Mouse (Mus musculus): Measurements from ENCODE around the gene Zscan26.
A peak's percentile ranks its signal among the peaks of the same experiment; 100 is the strongest.
"Not testable (repeated sequence)": the region's sequence is repeated elsewhere in the genome, so short reads cannot be mapped to it uniquely, and the experiment has no call there.

Gene Zscan26

GRCm38 (mm10) chr13:21453449-21453848 lies at the start of gene Zscan26:
Gene Zscan26, minus strand, starts transcription at chr13:21453730.
- peak; percentile 73 for DNase-seq

GRCm38 (mm10) chr13:21502296-21502695 lies 48.8 kb upstream of the Zscan26 start:
- no peak for DNase-seq

- DNase-seq, result not testable (repeated sequence)
Observed at GRCm38 (mm10) chr13:21501182-21501581, 47.7 kb upstream of the Zscan26 start, which contains the start of gene Gm11273. Gene Gm11273, minus strand, starts transcription at chr13:21501418.

DNA sequence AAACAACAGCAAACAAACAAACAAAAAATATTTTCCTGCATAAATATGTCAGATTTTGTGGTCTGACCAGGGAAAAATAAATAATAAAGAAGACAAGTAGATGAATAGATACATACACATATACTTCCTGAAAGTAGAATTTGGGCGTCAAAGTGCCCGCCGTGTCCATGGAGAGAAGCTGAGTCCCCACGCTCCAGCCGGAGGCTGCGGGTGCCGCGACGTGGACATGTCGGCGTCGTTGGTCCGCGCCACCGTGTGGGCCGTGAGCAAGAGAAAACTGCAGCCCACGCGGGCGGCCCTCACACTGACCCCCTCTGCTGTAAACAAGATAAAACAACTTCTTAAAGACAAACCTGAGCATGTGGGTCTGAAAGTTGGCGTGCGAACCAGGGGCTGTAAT lies 41.5 kb upstream of the Zscan26 start, which contains the start of gene AK157302:
AK157302 (plus strand) TSS at position 144 of the 400 bp plus-strand sequence.
- DNase-seq, result no peak

GRCm38 (mm10) chr13:21492847-21493246 lies 39.3 kb upstream of the Zscan26 start:
- no peak for DNase-seq

DNA sequence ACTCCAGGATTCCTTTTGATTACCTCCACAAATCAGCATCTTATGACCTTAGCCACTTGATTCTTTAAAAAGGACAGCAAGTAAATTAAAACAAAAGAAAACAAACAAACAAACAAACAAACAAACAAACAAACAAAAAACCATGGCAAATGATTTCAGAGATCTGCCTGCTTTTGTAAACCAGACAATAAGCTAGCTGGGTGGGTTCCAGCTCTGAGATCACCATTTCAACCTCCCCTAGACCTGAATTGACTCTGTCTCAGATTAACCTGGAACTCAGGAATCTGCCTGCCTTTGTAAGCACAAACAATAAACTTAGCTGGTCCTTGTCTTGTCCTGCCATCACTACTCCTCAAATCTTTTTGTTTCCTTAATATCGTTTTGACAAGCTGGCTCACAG lies 33.4 kb upstream of the Zscan26 start:
- DNase-seq, result no peak

- peak; percentile 30 for DNase-seq
Observed at GRCm38 (mm10) chr13:21478759-21479670, 25.5 kb upstream of the Zscan26 start, which contains the start of the genes Zkscan4 and Gm10065. Gene Zkscan4, plus strand, starts transcription at chr13:21478907. Gene Gm10065, minus strand, starts transcription at chr13:21479441.

DNA sequence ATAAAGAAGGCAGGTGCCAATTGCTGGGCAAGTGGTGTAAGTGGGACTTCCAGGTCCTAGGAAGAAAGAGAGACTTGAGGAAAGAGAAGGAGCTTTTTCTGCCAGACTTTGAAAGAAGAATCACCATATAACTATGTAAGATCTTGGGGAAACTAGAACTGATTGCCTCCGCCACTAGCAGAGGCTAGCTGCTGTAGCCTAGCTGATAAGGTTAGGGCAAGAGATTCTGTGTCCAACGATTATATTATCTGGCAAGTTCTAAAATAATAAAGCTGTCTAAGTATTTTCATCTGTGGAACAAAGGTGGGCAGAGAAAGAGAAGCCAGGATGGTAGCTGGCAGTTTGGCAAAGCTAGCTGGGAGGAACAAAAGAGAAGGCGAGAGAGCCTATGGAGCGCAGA lies 18.9 kb upstream of the Zscan26 start:
- DNase-seq, result no peak

GRCm38 (mm10) chr13:21469097-21469496 lies 15.6 kb upstream of the Zscan26 start:
- DNase-seq, result peak; percentile 5

DNA sequence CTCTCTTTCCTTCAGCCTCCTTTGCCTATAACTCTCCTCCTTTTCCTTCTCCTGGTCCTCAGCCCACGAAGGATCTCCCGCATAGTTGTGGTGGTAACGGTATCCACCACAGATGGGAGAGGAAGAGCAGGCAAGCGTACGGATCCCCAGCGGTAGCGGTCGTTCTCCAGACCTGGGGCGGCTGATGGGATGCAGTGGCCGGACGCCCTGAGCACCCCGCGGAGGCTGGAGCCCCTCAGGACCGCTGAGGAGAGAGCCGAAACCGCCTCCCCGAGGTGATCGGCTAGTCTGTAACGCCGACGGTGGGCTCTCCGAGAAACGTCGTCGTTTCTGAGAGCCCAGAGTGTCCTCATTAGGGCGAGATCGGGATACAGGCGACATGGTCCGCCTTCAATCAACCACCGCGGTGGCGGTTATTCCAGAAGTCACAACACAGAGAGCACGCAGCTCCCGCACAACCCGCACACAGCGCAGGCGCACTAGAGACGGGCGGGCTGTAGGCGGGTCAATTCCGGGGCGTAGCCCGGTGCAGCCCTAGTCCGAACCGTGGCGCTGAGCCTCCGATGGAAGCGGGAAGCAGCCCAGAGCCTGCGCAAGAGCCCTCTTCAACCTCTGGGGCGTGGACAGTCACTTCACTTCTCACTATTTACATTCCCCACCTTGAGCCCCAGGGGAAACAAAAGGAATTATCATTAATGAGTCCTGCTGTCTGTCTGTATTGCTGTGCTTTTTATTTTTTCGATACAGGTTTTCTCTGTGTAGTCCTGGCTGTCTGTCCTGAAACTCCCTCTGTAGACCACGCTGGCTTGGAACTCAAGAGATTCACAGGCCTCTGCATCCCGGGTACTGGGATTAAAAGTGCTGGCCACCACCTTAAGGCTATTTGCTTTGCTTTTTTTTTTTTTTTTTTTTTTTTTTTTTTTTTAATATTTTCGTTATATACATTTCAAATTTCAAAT lies 14.8 kb upstream of the Zscan26 start, which contains the start of gene Nkapl:
Nkapl (minus strand) TSS at position 449 of the 959 bp plus-strand sequence.
- DNase-seq, result peak; percentile 94

GRCm38 (mm10) chr13:21467336-21467735 lies 13.8 kb upstream of the Zscan26 start:
- no peak for DNase-seq

- DNase-seq, result not testable (repeated sequence)
Observed at GRCm38 (mm10) chr13:21462516-21462915, 9.0 kb upstream of the Zscan26 start.

DNA sequence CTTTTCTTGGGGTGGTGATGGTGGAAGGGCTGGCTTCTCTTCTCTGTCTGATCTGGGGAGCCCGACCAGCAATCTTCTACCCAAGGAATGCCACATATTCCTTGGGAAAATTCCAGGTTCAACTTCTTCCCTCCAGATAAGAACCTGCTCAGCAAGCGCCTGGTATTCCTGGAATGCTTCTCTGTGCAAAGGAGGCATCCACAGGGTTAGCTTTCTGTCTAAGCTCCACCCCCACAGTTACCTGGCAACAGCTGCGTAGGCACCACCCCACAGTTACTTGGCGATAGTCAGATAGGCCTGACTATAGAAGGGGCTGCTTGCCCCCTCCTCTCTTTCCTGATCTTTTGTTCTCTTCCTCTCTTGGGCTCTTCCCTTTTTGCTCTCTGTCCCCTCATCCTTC lies 2.8 kb upstream of the Zscan26 start:
- DNase-seq, result no peak

GRCm38 (mm10) chr13:21454133-21454532 lies 603 bp upstream of the Zscan26 start:
- DNase-seq, result no peak

- DNase-seq, result no peak
Observed at GRCm38 (mm10) chr13:21453042-21453441, 488 bp downstream of the Zscan26 start.

DNA sequence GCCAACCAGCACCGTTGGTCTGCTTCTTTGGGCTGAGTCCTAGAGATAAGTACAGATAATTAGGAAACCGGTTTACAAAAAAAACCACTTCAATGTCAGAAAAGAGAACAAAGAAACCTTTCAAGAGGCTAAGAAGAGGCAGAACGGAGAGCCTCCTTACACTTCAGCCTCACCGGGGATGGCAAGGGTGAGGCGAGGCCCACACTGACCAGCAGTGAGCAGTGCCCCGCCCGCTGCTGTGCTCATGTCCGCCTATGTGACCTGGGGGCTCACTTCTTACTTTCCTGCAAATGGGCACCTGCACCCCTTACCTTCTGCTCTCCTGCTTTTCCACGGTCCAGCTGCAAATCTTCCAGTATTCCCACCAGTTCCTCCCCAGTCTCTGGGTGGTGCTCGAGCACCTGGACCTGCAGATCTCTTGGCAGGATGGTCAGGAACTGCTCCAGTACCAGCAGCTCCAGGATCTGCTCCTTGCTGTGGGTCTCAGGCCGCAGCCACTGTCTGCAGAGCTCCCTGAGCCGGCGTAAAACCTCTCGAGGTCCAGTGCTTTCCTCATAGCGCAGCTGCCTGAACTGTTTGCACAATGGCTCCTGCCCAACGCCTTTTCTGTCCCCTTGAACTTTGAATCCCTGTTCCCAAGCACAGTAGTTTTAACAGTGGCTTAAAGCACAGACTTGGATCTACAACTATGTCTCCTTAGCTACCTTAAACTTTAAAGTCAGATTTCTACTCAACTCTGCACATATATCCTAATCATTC lies 5.5 kb downstream of the Zscan26 start:
- no peak for DNase-seq

GRCm38 (mm10) chr13:21446796-21447195 lies 6.7 kb downstream of the Zscan26 start:
- DNase-seq, result no peak

GRCm38 (mm10) chr13:21441207-21441572 lies 12.3 kb downstream of the Zscan26 start:
- no peak for DNase-seq

DNA sequence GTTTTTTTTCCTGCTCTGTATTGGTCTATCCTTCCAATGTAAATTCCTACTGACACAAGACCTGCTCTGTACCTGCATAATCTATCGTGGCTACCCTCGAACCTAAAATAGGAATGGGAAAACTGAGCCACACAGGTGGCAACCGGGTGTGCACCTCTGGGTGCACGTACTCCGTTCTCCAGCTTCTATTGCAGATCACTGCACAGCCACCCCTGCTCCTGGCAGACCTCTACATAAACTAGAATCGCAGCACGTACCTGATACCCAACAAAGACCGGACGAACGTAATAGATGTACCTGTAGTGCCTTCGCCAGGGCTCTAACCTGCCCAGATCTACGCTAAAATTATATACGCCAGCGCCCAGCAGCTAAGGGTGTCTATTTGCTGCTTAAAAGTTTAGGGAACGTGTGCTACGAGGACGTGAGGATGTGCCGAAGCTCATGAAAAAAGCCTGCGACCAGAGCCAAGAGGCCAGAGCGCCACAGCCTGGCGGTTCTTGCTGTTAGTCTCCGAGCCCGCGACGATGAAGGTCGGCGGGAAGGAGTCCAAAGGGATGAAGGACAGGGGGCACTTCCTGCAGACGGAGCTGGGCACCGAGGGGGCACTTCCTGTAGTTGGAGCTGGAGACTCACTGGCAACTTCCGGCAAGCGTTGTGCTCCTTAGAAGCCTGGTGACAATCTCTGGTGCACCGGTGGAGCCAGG lies 12.9 kb downstream of the Zscan26 start, which contains the start of gene Pgbd1:
Pgbd1 (minus strand) TSS at position 556 of the 704 bp plus-strand sequence.
- DNase-seq, result peak; percentile 82

- DNase-seq, result no peak
Observed at GRCm38 (mm10) chr13:21435476-21435875, 18.1 kb downstream of the Zscan26 start.

DNA sequence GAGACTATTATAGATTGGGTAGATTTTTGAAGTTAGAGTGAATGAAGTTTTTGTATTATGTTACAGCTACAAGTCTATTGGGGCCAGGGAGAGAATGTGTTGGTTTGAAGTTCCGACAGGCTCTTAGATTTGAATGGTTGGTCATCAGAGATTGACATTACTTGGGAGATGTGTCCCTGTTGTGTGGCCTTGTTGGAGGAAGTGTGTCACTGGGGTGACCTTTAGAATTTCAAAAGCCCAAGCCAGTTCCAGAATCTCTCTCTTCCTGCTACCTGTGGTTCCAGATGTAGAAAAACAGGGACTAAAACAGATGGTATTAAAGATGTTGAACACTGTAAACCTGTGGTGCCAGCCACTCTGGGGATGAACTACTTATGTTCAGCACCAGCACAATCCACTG lies 25.9 kb downstream of the Zscan26 start:
- DNase-seq, result no peak
